Comparison of ENCODE assay signal across 8 mouse cellular contexts in genomic region chr1:172200871-172201447, GRCm38 (mm10). TPM values are rescaled to one million over a fixed set of nuclear protein-coding genes. Genes with fewer than 3 reads are reported as not detected.
DNase-seq lines count a peak whose midpoint lies in the region; ATAC-seq and TF ChIP-seq lines count a peak whose summit lies in the region.

No protein-coding gene starts in this region.

- peak overlapping the region; percentile 73 for H3K4me2 ChIP-seq in forebrain, embryonic 12.5 days
- H3K4me2 ChIP-seq in myocyte (ENCODE audit: low read depth): no peak overlapping the region

- H3K9me3 ChIP-seq in forebrain, embryonic 12.5 days: no peaks in the 10 kb centered on the region

- peaks cover 69% of the 10 kb centered on the region for H3K4me1 ChIP-seq in forebrain, embryonic 12.5 days

- ATAC-seq in forebrain, embryonic 12.5 days (ENCODE audit: low FRiP score): peak; percentile 73

- 6% methylated on average over 7 of the region's 7 CpGs for whole genome bisulfite sequencing in forebrain, embryonic 12.5 days

- H3K36me3 ChIP-seq in forebrain, embryonic 12.5 days (replicated peaks): peaks cover 44% of the 10 kb centered on the region
- peaks cover 39% of the 10 kb centered on the region for H3K36me3 ChIP-seq in myocyte (ENCODE audit: control insufficient read depth, insufficient read depth)

- H3ac ChIP-seq in myocyte (ENCODE audit: control insufficient read depth, insufficient read length): no peak overlapping the region

- H3K9ac ChIP-seq in forebrain, embryonic 12.5 days: peak overlapping the region; percentile 39

- DNase-seq in frontal cortex, postnatal 14 days (ENCODE audit: low spot score in 2 of 2): peak; percentile 73 to 81
- DNase-seq in frontal cortex, postnatal 25 days (ENCODE audit: low spot score in 2 of 2): no peak
- peak; percentile 48 for DNase-seq in ZHBTc4 (ENCODE audit: low read depth, low spot score)
- peak; percentile 82 to 88 for DNase-seq in layer of hippocampus, postnatal 10 days (ENCODE audit: low spot score in 2 of 2)
- DNase-seq in urinary bladder, adult 18-20 months (ENCODE audit: low spot score in 2 of 2): no peak
- no peak for DNase-seq in spleen, postnatal 36 days (ENCODE audit: low spot score in 2 of 2)

- peak overlapping the region; percentile 99 for H3K27ac ChIP-seq in forebrain, embryonic 12.5 days

- peaks cover 13% of the 10 kb centered on the region for H3K79me2 ChIP-seq in myocyte (ENCODE audit: control insufficient read depth, insufficient read depth)

- H3K4me3 ChIP-seq in forebrain, embryonic 12.5 days (replicated peaks): peak overlapping the region; percentile 84
- no peak overlapping the region for H3K4me3 ChIP-seq in myocyte

- TF ChIP-seq POLR2A in myocyte (IDR thresholded peaks at IDR 0.05; ENCODE audit: insufficient read length, low read depth): no peak

- H3K27me3 ChIP-seq in forebrain, embryonic 12.5 days: no peaks in the 10 kb centered on the region
- no peaks in the 10 kb centered on the region for H3K27me3 ChIP-seq in myocyte (ENCODE audit: control insufficient read depth, insufficient read depth, insufficient read length)

TF ChIP-seq in myocyte, 11 proteins besides CTCF, POLR2A, EP300 and RAD21:
- TF ChIP-seq MAX (IDR thresholded peaks at IDR 0.05; ENCODE audit: low read depth): no peak
- no peak for TF ChIP-seq USF1 (IDR thresholded peaks at IDR 0.05; ENCODE audit: low read depth)
- peak; percentile 21 for TF ChIP-seq POLR2AphosphoS2 (IDR thresholded peaks at IDR 0.05; ENCODE audit: insufficient read length, low read depth)

RNA-seq across cellular contexts. Expression of gene Pea15a, which starts 5.6 kb away (rescaled TPM):
- polyA plus RNA-seq in forebrain, embryonic 12.5 days (2016; fragmentation: Nextera tagmentation; extraction: Ambion mirVana): 405 and 443 TPM in 2 replicates
- 100 to 1,000 TPM; 351 to 392 TPM for total RNA-seq in layer of hippocampus, postnatal 10 days (2021)
- polyA plus RNA-seq in myocyte (2012; fragmentation: generic; extraction: Trizol): 120 TPM

RNA-seq across cellular contexts. Expression of gene Casq1, which starts 18.7 kb away (rescaled TPM):
- polyA plus RNA-seq in forebrain, embryonic 12.5 days (2016; fragmentation: Nextera tagmentation; extraction: Ambion mirVana): 1.6 and 2.3 TPM in 2 replicates
- total RNA-seq in layer of hippocampus, postnatal 10 days (2021): 1 to 10 TPM; 1.2 to 1.6 TPM
- 73.1 TPM for polyA plus RNA-seq in myocyte (2012; fragmentation: generic; extraction: Trizol)

RNA-seq across cellular contexts. Expression of gene Dcaf8, which starts 53.1 kb away (rescaled TPM):
- polyA plus RNA-seq in forebrain, embryonic 12.5 days (2016; fragmentation: Nextera tagmentation; extraction: Ambion mirVana): 139 and 143 TPM in 2 replicates
- total RNA-seq in layer of hippocampus, postnatal 10 days (2021): 10 to 100 TPM; 85.4 to 90.5 TPM
- 80.0 TPM for polyA plus RNA-seq in myocyte (2012; fragmentation: generic; extraction: Trizol)

RNA-seq across cellular contexts. Expression of gene Atp1a4, which starts 57.3 kb away (rescaled TPM):
- 0.05 and 0.06 TPM in 2 replicates for polyA plus RNA-seq in forebrain, embryonic 12.5 days (2016; fragmentation: Nextera tagmentation; extraction: Ambion mirVana)
- not detected for total RNA-seq in layer of hippocampus, postnatal 10 days (2021)
- polyA plus RNA-seq in myocyte (2012; fragmentation: generic; extraction: Trizol): 0.06 TPM

Comparison
In these comparisons a context has a peak if more than half of its experiments do, and no peak if none do; other contexts are left out.
1. DNase-seq: peak in frontal cortex, postnatal 14 days (2 of 2), ZHBTc4 (single experiment) and layer of hippocampus, postnatal 10 days (2 of 2); none in frontal cortex, postnatal 25 days (0 of 2), urinary bladder, adult 18-20 months (0 of 2) and spleen, postnatal 36 days (0 of 2).
2. RNA of gene Casq1, which starts 18.7 kb away (polyA plus RNA-seq): 73.1 TPM in myocyte (single experiment); 1.6 to 2.3 TPM in forebrain, embryonic 12.5 days; every median in the first group is over 10 times any median in the second.